Mouse (Mus musculus) heart, adult 2 months (tissue): ENCODE results near the gene Nup188.

Source experiments
- CTCF ChIP-seq: fragments of 200-600 bp; IDR thresholded peaks from 2 replicates; pipeline ENCODE4 v1.8.1; 2022; ENCODE audit warnings: antibody characterized with exemption, mild to moderate bottlenecking, moderate library complexity
- EP300 ChIP-seq: fragments of 200-500 bp; IDR thresholded peaks from 2 replicates; pipeline ENCODE4 v1.6.1; 2011; ENCODE audit warnings: low read depth, low read length, control low read depth; ENCODE audit not compliant: insufficient read depth
- POLR2A ChIP-seq: fragments of 200-500 bp; IDR thresholded peaks from 2 replicates; pipeline ENCODE4 v1.6.1; 2011; ENCODE audit warnings: mild to moderate bottlenecking, low read depth, low read length, control low read depth; ENCODE audit not compliant: insufficient read depth

GRCm38 (mm10) chr2:30267466-30267865 lies 18.7 kb upstream of the Nup188 start:
- TF ChIP-seq POLR2A (no peak), CTCF (no peak), EP300 (no peak)
